Mouse (Mus musculus) thymus, adult 2 months (tissue): ENCODE data around the gene Rbp4.

Experiments used
- CTCF ChIP-seq: fragments of 200-500 bp; IDR thresholded peaks from 2 replicates; pipeline ENCODE4 v1.5.1; 2012; ENCODE audit warnings: mild to moderate bottlenecking, control low read depth, low read length, moderate library complexity, borderline replicate concordance; ENCODE audit not compliant: control insufficient read depth, poor library complexity, insufficient read depth; ENCODE audit errors: extremely low read depth
- POLR2A ChIP-seq: fragments of 200-500 bp; IDR thresholded peaks from 2 replicates; pipeline ENCODE4 v1.6.1; 2012; ENCODE audit warnings: mild to moderate bottlenecking, low read length, control low read depth, moderate library complexity; ENCODE audit not compliant: control insufficient read depth, poor library complexity, insufficient read depth; ENCODE audit errors: extremely low read depth

DNA sequence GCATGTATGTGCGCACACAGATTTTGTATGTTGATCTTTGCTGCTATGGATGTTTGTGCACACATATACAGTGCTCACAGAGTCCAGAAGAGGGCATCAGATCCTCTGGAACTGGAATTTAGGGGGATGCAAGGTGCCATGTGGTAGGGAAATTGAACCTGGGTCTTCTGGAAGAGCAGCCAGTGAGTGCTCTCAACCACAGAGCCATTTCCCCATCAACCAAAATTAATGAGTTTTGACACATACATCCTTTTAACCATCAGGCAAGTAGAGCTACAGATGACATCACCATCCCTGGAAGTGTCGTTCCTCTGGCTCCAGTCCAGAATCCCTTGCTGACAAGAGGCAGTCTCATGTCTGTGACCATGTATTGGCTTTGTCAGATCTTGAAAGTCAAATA is 48.8 kb downstream of the Rbp4 start:
- TF ChIP-seq CTCF (no peak), POLR2A (no peak)
